Mouse (Mus musculus): ENCODE results near the gene Tmem107. TPM values are rescaled to one million over a fixed set of nuclear protein-coding genes. Genes with fewer than 3 reads are reported as not detected.

Tmem107 gene
- polyA plus RNA-seq, 1 experiment from 2014 or later: 62.9 TPM

- Histone ChIP-seq H3K9ac (replicated peaks; ENCODE audit: low read depth) (no peak overlapping the region), H3K27ac (ENCODE audit: low read length) (0 out of 2 replicates have a peak overlapping the region, but pooled peaks have one; percentile 100), H3K36me3 (ENCODE audit: insufficient read depth, low read length) (peaks cover 55% of the 10 kb centered on the region), H3K4me1 (ENCODE audit: insufficient read depth, low read depth, low read length) (peaks cover 16% of the 10 kb centered on the region), H3K4me3 (ENCODE audit: low read depth, low read length) (peak overlapping the region; percentile 97), H3K9me3 (ENCODE audit: low read length) (no peaks in the 10 kb centered on the region), H3K4me2 (replicated peaks; ENCODE audit: low read depth, low read length) (peak overlapping the region; percentile 76), H3K27me3 (replicated peaks; ENCODE audit: insufficient read depth, low read length) (no peaks in the 10 kb centered on the region)
- no peak for ATAC-seq
- WGBS: 83% methylated on average over 20 of the region's 20 CpGs
- TF ChIP-seq EP300 (IDR thresholded peaks at IDR 0.05) (no peak), CTCF (IDR thresholded peaks at IDR 0.05) (no peak)
- peak; percentile 26 for DNase-seq (ENCODE audit: low spot score)
Measured at GRCm38 (mm10) chr11:69100639-69101360, 30.2 kb downstream of the Tmem107 start.

- Histone ChIP-seq H3K9ac (replicated peaks; ENCODE audit: low read depth) (no peak overlapping the region), H3K4me2 (replicated peaks; ENCODE audit: low read depth, low read length) (no peak overlapping the region), H3K4me3 (ENCODE audit: low read depth, low read length) (no peak overlapping the region), H3K27me3 (replicated peaks; ENCODE audit: insufficient read depth, low read length) (no peaks in the 10 kb centered on the region), H3K27ac (ENCODE audit: low read length) (no peak overlapping the region), H3K4me1 (ENCODE audit: insufficient read depth, low read depth, low read length) (peaks cover 16% of the 10 kb centered on the region), H3K9me3 (ENCODE audit: low read length) (no peaks in the 10 kb centered on the region), H3K36me3 (ENCODE audit: insufficient read depth, low read length) (peaks cover 65% of the 10 kb centered on the region)
- TF ChIP-seq EP300 (IDR thresholded peaks at IDR 0.05): no peak
- 90% methylated on average over 20 of the region's 21 CpGs for WGBS
- DNase-seq (ENCODE audit: low spot score) (no peak), ATAC-seq (no peak)
Measured at GRCm38 (mm10) chr11:69101604-69102402, 31.2 kb downstream of the Tmem107 start.

DNA sequence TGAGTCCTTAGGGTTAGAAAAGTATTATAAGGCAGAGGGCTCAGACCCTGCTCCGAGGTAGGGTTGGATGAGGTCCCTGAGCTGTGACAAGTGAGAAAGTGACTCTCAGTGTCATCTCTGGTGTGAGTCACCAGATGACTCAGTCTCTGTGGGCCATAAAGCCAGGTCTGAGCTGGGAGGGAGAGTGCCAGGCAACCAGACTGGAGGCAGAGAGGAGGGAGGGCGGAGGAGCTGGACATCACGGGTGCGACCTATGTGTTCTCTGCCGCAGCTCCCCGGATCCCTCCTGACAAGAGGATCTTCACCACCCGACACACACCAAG is 31.8 kb downstream of the Tmem107 start:
- Histone ChIP-seq H3K4me3 (ENCODE audit: low read depth, low read length) (no peak overlapping the region), H3K4me1 (ENCODE audit: insufficient read depth, low read depth, low read length) (peaks cover 16% of the 10 kb centered on the region), H3K36me3 (ENCODE audit: insufficient read depth, low read length) (peaks cover 70% of the 10 kb centered on the region), H3K4me2 (replicated peaks; ENCODE audit: low read depth, low read length) (no peak overlapping the region), H3K9ac (replicated peaks; ENCODE audit: low read depth) (no peak overlapping the region), H3K27me3 (replicated peaks; ENCODE audit: insufficient read depth, low read length) (no peaks in the 10 kb centered on the region), H3K27ac (ENCODE audit: low read length) (no peak overlapping the region), H3K9me3 (ENCODE audit: low read length) (no peaks in the 10 kb centered on the region)
- DNase-seq (ENCODE audit: low spot score) (no peak), ATAC-seq (no peak)
- WGBS: 95% methylated on average over 7 of the region's 7 CpGs
- no peak for TF ChIP-seq EP300 (IDR thresholded peaks at IDR 0.05)
- no peak for TF ChIP-seq CTCF (IDR thresholded peaks at IDR 0.05)

- Histone ChIP-seq H3K4me3 (ENCODE audit: low read depth, low read length) (no peak overlapping the region), H3K9me3 (ENCODE audit: low read length) (no peaks in the 10 kb centered on the region), H3K27ac (ENCODE audit: low read length) (no peak overlapping the region), H3K9ac (replicated peaks; ENCODE audit: low read depth) (no peak overlapping the region), H3K4me2 (replicated peaks; ENCODE audit: low read depth, low read length) (no peak overlapping the region), H3K36me3 (ENCODE audit: insufficient read depth, low read length) (peaks cover 77% of the 10 kb centered on the region), H3K27me3 (replicated peaks; ENCODE audit: insufficient read depth, low read length) (no peaks in the 10 kb centered on the region), H3K4me1 (ENCODE audit: insufficient read depth, low read depth, low read length) (peaks cover 11% of the 10 kb centered on the region)
- DNase-seq (ENCODE audit: low spot score) (no peak), ATAC-seq (no peak)
- no peak for TF ChIP-seq CTCF (IDR thresholded peaks at IDR 0.05)
- TF ChIP-seq EP300 (IDR thresholded peaks at IDR 0.05): no peak
- 95% methylated on average over 14 of the region's 14 CpGs for WGBS
Measured at GRCm38 (mm10) chr11:69103121-69103520, 32.5 kb downstream of the Tmem107 start.

DNA sequence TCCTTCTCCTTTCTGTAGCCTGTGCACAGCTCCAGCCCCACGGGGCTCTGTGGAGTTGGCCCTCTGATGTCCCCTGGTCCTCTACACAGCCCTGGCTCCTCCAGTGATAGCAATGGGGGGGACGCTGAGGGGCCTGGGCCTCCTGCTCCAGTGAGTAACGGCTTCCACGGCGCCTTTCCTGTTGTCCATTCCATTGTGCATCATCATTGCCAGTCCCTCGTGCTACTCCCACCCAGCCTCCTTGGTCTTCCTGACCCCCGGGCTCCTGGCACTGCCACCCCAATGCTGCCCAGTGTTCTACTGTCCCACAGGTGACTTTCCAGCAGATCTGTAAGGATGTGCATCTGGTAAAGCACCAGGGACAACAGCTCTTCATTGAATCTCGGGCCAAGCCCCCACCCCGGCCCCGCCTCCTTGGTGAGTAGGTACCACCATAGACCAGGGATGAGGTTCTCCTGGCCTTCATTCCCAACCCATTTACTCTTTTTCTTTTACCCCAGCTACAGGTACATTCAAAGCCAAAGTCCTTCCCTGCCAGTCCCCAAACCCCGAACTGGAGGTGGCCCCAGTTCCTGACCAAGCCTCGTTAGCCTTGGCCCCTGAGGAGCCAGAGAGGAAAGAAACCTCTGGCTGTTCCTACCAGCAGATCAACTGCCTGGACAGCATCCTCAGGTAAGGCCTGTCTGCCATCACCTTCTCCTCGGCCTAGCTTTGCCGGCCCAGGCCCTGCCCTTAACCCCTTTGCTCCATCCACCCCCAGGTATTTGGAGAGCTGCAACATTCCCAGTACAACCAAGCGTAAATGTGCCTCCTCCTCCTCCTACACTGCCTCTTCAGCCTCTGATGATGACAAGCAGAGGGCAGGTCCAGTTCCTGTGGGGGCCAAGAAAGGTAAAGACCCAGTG is 33.2 kb downstream of the Tmem107 start:
- Histone ChIP-seq H3K9ac (replicated peaks; ENCODE audit: low read depth) (no peak overlapping the region), H3K9me3 (ENCODE audit: low read length) (no peaks in the 10 kb centered on the region), H3K27ac (ENCODE audit: low read length) (no peak overlapping the region), H3K27me3 (replicated peaks; ENCODE audit: insufficient read depth, low read length) (no peaks in the 10 kb centered on the region), H3K4me3 (ENCODE audit: low read depth, low read length) (no peak overlapping the region), H3K36me3 (ENCODE audit: insufficient read depth, low read length) (peaks cover 84% of the 10 kb centered on the region), H3K4me2 (replicated peaks; ENCODE audit: low read depth, low read length) (no peak overlapping the region), H3K4me1 (ENCODE audit: insufficient read depth, low read depth, low read length) (peaks cover 7% of the 10 kb centered on the region)
- WGBS: 91% methylated on average over 15 of the region's 15 CpGs
- DNase-seq (ENCODE audit: low spot score): no peak
- no peak for TF ChIP-seq CTCF (IDR thresholded peaks at IDR 0.05)
- no peak for TF ChIP-seq EP300 (IDR thresholded peaks at IDR 0.05)
- ATAC-seq: no peak

DNA sequence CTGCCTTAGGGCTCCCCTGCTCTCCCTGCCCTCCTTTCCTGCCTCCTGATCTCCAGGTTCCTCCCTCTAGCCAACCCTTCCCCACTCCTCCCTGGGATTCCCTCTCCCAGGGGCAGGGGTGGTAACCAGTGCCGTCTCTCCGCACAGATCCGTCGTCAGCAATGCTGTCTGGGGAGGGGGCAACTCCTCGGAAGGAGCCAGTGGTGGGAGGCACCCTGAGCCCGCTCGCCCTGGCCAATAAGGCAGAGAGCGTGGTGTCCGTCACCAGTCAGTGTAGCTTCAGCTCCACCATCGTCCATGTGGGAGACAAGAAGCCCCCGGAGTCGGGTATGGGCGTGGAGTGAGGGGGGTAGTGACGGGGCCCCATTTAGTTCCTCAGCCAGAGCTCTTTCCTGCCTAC is 33.9 kb downstream of the Tmem107 start:
- Histone ChIP-seq H3K9ac (replicated peaks; ENCODE audit: low read depth) (no peak overlapping the region), H3K27ac (ENCODE audit: low read length) (no peak overlapping the region), H3K36me3 (ENCODE audit: insufficient read depth, low read length) (peaks cover 91% of the 10 kb centered on the region), H3K27me3 (replicated peaks; ENCODE audit: insufficient read depth, low read length) (no peaks in the 10 kb centered on the region), H3K9me3 (ENCODE audit: low read length) (no peaks in the 10 kb centered on the region), H3K4me3 (ENCODE audit: low read depth, low read length) (no peak overlapping the region), H3K4me1 (ENCODE audit: insufficient read depth, low read depth, low read length) (peaks cover 7% of the 10 kb centered on the region), H3K4me2 (replicated peaks; ENCODE audit: low read depth, low read length) (no peak overlapping the region)
- WGBS: 86% methylated on average over 14 of the region's 14 CpGs
- DNase-seq (ENCODE audit: low spot score): no peak
- TF ChIP-seq CTCF (IDR thresholded peaks at IDR 0.05) (no peak), EP300 (IDR thresholded peaks at IDR 0.05) (no peak)
- no peak for ATAC-seq
